In genomic region chr2:168009936-168010668, GRCm38 (mm10) we compare ENCODE assay signal across 8 mouse cellular contexts. TPM values are rescaled to one million over a fixed set of nuclear protein-coding genes. Genes with fewer than 3 reads are reported as not detected.
DNase-seq lines count a peak whose midpoint lies in the region; ATAC-seq and TF ChIP-seq lines count a peak whose summit lies in the region.

Gene Ripor3, minus strand, starts transcription at chr2:168010618.

- no peak within 1 kb of the TSS for H3K4me2 ChIP-seq in liver, postnatal 0 days (ENCODE audit: low read depth, low read length)
- no peak within 1 kb of the TSS for H3K4me2 ChIP-seq in neural tube, embryonic 15.5 days

- WGBS in cerebellum, adult 2 months, result 34% methylated on average over 9 of the region's 9 CpGs
- 34% methylated on average over 9 of the region's 9 CpGs for WGBS in liver, postnatal 0 days (ENCODE audit: insufficient replicate concordance)
- 33% methylated on average over 9 of the region's 9 CpGs for WGBS in neural tube, embryonic 15.5 days

- peak; percentile 58 for DNase-seq in right cerebral cortex, postnatal 14 days
- no peak for DNase-seq in right cerebral cortex, postnatal 36 days (ENCODE audit: low spot score in 2 of 2)
- DNase-seq in cerebellum, adult 2 months, result peak; percentile 23 to 41
- peak; percentile 71 to 74 for DNase-seq in gastrocnemius, postnatal 36 days
- peak; percentile 68 to 82 for DNase-seq in kidney, adult 8-10 months
- peak; percentile 87 for DNase-seq in liver, postnatal 0 days
- DNase-seq in thymus, postnatal 25 days, result peak; percentile 68

- no peak within 1 kb of the TSS for H3K4me3 ChIP-seq in cerebellum, adult 2 months (replicated peaks; ENCODE audit: insufficient read depth, low read depth, low read length)
- no peak within 1 kb of the TSS for H3K4me3 ChIP-seq in liver, postnatal 0 days (ENCODE audit: low read depth, low read length)
- H3K4me3 ChIP-seq in neural tube, embryonic 15.5 days (replicated peaks), result no peak within 1 kb of the TSS

- peak; percentile 44; the same call in 1 of the 2 replicates for TF ChIP-seq CTCF in cerebellum, adult 2 months (IDR thresholded peaks at IDR 0.05; ENCODE audit: borderline replicate concordance, insufficient read depth, low read depth, low read length)
- TF ChIP-seq CTCF in liver, postnatal 0 days (IDR thresholded peaks at IDR 0.05; ENCODE audit: low read depth), result peak; percentile 81

- no peaks in the 10 kb centered on the region for H3K36me3 ChIP-seq in liver, postnatal 0 days (replicated peaks; ENCODE audit: insufficient read depth, low read length)
- no peaks in the 10 kb centered on the region for H3K36me3 ChIP-seq in neural tube, embryonic 15.5 days

- H3K9ac ChIP-seq in liver, postnatal 0 days (replicated peaks), result no peak within 1 kb of the TSS
- no peak within 1 kb of the TSS for H3K9ac ChIP-seq in neural tube, embryonic 15.5 days (replicated peaks)

- TF ChIP-seq EP300 in liver, postnatal 0 days (IDR thresholded peaks at IDR 0.05; ENCODE audit: low read depth), result no peak

- TF ChIP-seq POLR2A in cerebellum, adult 2 months (IDR thresholded peaks at IDR 0.05; ENCODE audit: borderline replicate concordance, insufficient read depth, low read length), result no peak

- H3K4me1 ChIP-seq in cerebellum, adult 2 months (ENCODE audit: control insufficient read depth, insufficient read depth, low read length), result no peaks in the 10 kb centered on the region
- peaks cover 13% of the 10 kb centered on the region; the same call in 1 of the 2 replicates for H3K4me1 ChIP-seq in liver, postnatal 0 days (ENCODE audit: insufficient read depth)
- peaks cover 13% of the 10 kb centered on the region for H3K4me1 ChIP-seq in neural tube, embryonic 15.5 days

- peak; percentile 74 for ATAC-seq in liver, postnatal 0 days
- ATAC-seq in neural tube, embryonic 15.5 days (ENCODE audit: low FRiP score), result 0 out of 2 replicates have a peak, but pooled peaks have one; percentile 24

- intact Hi-C loops in gastrocnemius, postnatal 36 days (cut with DNase I), result loop anchor here (10.0 kb wide), 1 partner anchor 325 kb away; the partner anchor contains the start of genes Cebpb and Tmem189

- no peak within 1 kb of the TSS for H3K27ac ChIP-seq in cerebellum, adult 2 months (ENCODE audit: insufficient read depth, low read length)
- H3K27ac ChIP-seq in liver, postnatal 0 days (ENCODE audit: low read depth), result no peak within 1 kb of the TSS
- H3K27ac ChIP-seq in neural tube, embryonic 15.5 days (replicated peaks), result no peak within 1 kb of the TSS

- H3K27me3 ChIP-seq in cerebellum, adult 2 months (ENCODE audit: control insufficient read depth, insufficient read depth, low read length), result no peaks in the 10 kb centered on the region
- H3K27me3 ChIP-seq in liver, postnatal 0 days (ENCODE audit: insufficient read depth, low read length), result no peaks in the 10 kb centered on the region
- no peaks in the 10 kb centered on the region for H3K27me3 ChIP-seq in neural tube, embryonic 15.5 days (replicated peaks)

- no peaks in the 10 kb centered on the region for H3K9me3 ChIP-seq in liver, postnatal 0 days (ENCODE audit: low read length)
- H3K9me3 ChIP-seq in neural tube, embryonic 15.5 days (replicated peaks), result no peaks in the 10 kb centered on the region

RNA-seq across cellular contexts. Expression of gene Ripor3, which starts in this region (rescaled TPM):
- polyA plus RNA-seq in cerebellum, adult 2 months (2012; rRNA removed), result 0.44 and 0.84 TPM in 2 replicates
- under 1 TPM; 0.39 to 0.64 TPM for total RNA-seq in gastrocnemius, postnatal 36 days (2021)
- polyA plus RNA-seq in liver, postnatal 0 days (2015; fragmentation: Nextera tagmentation; extraction: Ambion mirVana), result 1.4 TPM in 2 replicates
- 0.47 and 0.66 TPM in 2 replicates for polyA plus RNA-seq in neural tube, embryonic 15.5 days (2015; fragmentation: Nextera tagmentation; extraction: Ambion mirVana)

Comparison
In these comparisons a context has a peak if more than half of its experiments do, and no peak if none do; other contexts are left out.
1. DNase-seq: peak in right cerebral cortex, postnatal 14 days (single experiment), kidney, adult 8-10 months (2 of 2), liver, postnatal 0 days (single experiment) and thymus, postnatal 25 days (single experiment); none in right cerebral cortex, postnatal 36 days (0 of 2).
2. Peak in DNase-seq in cerebellum, adult 2 months; RNA of the gene not detected or under 1 TPM.
3. Peak in DNase-seq in gastrocnemius, postnatal 36 days; RNA of the gene not detected or under 1 TPM.
4. Peak in ATAC-seq in neural tube, embryonic 15.5 days; RNA of the gene not detected or under 1 TPM.